Mouse (Mus musculus) lung, postnatal 36 days (tissue): ENCODE measurements at regions not wholly inside any gene's neighbourhood (a gene's known extent, or its start where the extent isn't known, plus 50 kb on each side); places are given as distances from the start of the nearest gene placed in this dataset.

ENCODE experiments used
- DNase-seq: peaks from one replicate; pipeline ENCODE4 v3.0.0; 2022; ENCODE audit warnings: mixed read lengths

GRCm38 (mm10) chr1:149556381-149556780 is 404.7 kb downstream of the Pla2g4a start:
- peak; percentile 20 for DNase-seq

- no peak for DNase-seq
Measured at GRCm38 (mm10) chr1:149555355-149556007, 405.6 kb downstream of the Pla2g4a start.

GRCm38 (mm10) chr1:149546076-149546475 is 415.0 kb downstream of the Pla2g4a start:
- no peak for DNase-seq

GRCm38 (mm10) chr1:149541386-149541785 is 419.7 kb downstream of the Pla2g4a start:
- no peak for DNase-seq

GRCm38 (mm10) chr1:149533651-149534050 is 427.4 kb downstream of the Pla2g4a start:
- DNase-seq, result no peak
